Mouse (Mus musculus): ENCODE data around the gene Ifi203. TPM values are rescaled to one million over a fixed set of nuclear protein-coding genes. Genes with fewer than 3 reads are reported as not detected.
"Not testable (repeated sequence)": the region's sequence is repeated elsewhere in the genome, so short reads cannot be mapped to it uniquely, and the experiment has no call there.

Ifi203 gene
- total RNA-seq, 2 experiments from 2014 or later, result 2.7 to 4.8 TPM

DNA sequence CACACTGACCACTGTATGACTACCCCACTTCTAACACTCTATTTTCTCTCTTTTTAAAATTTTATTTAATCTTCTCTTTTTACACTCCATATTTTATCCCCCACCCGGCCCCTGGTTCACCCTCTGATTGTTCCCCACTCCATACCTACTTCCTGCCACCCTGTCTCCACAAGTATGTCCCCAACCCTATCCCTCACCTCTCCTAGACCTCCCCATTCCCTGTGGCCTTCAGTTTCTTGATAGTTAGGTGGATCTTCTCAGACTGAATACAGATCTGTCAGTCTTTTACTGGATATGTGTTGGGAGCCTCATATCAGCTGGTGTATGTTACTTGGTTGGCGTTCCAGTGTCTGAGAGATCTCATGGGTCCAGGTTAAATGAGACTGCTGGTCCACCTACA lies 27.9 kb downstream of the Ifi203 start:
- no peak for TF ChIP-seq CTCF (IDR thresholded peaks at IDR 0.05)
- intact Hi-C loops (cut with DNase I), result no loop called here
- Histone ChIP-seq H3K27ac (no peak overlapping the region), H3K4me3 (no peak overlapping the region)
- no peak for DNase-seq

DNA sequence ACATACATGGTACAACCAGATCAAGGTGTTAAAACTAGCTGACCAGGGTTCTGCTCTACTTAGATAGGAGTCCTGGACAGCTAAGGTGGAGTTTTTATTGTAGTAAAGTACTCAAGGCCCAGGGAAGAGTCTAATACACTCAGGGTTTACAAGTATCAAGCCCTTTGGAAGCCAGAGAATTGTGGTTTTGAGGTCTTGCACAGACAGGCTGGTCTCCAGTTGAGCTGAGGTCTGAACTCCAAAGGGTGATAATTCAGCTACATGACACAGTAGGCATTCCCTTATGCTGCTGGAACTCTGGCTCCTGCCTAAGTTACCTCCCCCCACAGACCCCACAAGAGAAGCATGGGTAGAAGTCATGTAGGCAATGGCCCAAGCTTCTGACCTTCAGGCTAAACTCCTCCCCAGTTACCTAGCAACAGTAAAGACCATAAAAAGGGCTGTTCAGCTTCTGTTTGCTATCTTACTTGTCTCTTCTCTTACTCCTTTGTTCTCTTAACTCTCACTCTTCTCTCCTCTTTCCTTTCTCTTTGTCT lies 29.1 kb downstream of the Ifi203 start:
- H3K4me3 ChIP-seq; DNase-seq; intact Hi-C loops (cut with DNase I): not testable (repeated sequence)
- peak overlapping the region; percentile 80 for H3K27ac ChIP-seq

DNA sequence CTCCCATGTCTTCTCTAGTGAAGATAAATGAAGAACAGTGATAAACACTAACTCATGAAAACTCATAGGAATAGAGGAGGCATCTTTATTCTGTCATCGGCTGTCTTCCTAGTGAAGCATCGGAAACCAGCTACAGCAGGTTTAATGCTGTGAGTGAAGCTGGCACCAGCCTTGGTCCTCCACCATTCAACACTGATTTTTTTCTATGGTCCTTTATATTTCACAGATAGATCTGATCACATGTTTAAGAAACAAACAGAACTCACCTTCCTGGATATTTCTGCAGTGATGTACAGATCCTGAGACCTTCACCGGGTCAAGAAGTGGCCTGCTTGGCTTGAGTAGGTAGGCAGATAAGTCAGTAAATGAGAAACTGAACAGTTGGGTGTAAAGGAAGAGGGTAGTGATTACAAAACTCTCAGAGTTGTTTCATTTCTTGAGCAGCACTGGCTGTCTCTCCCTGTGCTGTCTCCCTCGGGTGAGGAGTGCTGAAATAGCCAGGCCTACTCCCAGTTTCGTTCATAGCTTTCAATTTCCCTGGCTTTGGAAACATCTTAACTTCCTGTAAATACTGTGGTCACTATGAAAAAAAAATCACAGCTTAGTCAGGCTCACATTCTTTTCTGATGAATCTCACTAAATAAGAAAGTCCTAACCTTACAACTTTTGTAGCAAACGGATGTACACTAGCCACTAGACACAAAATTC lies 29.8 kb downstream of the Ifi203 start, which contains the start of gene Ifi211:
Ifi211 (minus strand) TSS at position 499 of the 708 bp plus-strand sequence.
- DNase-seq, result peak; percentile 51
- Histone ChIP-seq H3K4me3 (peak within 1 kb of the TSS; percentile 61), H3K27ac (peak within 1 kb of the TSS; percentile 80)
- intact Hi-C loops (cut with DNase I), result not testable (repeated sequence)

DNA sequence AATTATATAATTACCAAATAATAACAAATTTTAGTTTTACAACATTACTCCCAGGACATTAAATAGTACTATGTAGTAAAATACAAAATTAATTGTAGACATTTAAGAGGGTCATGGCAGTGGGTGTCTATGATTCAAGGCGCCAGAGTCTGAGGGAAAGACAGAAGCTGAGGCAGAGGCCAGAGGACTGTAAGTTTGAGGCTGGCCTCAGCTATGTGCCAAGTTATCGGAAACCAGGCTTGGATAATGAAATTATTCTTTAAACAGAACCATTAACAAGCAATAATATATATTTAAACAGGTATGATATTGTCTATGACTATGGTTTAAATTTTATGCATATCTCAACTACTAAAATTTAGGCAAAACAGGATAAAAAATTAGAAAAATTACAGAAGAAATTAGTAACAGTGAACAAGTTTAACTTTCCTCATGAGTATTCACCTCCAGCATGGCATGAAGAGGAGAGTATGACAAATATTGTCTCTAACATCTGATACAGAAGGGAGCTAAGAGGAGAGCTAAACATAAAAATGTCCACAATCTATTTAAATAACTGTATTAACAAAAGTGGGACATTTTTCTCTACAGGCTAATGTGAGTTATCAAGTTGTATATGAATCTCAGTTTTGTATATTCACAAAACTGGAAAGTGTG lies 30.5 kb downstream of the Ifi203 start:
- TF ChIP-seq CTCF (IDR thresholded peaks at IDR 0.05), result no peak
- H3K27ac ChIP-seq, result peak overlapping the region; percentile 80
- peak overlapping the region; percentile 61 for H3K4me3 ChIP-seq
- DNase-seq, result no peak
- intact Hi-C loops (cut with DNase I), result no loop called here

DNA sequence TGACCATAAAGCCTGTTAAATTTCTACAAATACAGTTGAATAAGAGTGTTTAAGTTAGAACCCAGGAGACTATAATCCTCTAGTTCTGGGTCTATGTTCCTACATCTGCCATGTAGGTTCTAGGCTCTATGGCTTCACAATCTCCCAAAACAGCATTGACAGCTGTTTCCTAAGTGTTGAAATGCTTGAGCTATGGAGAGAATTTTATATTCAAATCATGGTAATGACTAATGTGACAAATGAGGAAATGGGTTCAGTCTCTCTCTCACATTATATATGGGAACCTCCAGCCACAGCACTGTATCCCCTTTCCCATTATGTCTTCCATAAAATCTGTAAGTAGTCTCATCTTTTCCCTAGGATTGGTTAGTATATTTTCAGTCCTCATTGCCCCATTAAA lies 34.1 kb downstream of the Ifi203 start:
- intact Hi-C loops (cut with DNase I); DNase-seq; H3K4me3 ChIP-seq; H3K27ac ChIP-seq: not testable (repeated sequence)

DNA sequence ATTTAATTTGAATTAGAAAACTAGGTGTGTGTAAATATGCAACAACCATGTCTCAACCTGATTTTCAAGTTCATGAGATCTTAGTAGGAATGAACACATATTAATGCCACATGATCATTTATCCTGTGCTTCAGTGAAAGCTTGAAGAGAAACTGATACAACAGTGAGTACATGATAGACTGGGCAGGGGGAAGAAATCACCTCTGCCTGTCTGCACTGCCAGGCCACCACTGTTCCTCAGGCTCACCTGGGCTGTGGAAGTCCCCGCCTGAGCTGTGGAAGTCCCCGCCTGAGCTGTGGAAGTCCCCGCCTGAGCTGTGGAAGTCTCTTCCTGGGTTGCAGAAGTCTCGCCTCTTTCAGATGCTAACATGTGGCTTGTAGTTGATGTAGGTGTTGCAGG lies 36.6 kb downstream of the Ifi203 start:
- DNase-seq; H3K4me3 ChIP-seq; intact Hi-C loops (cut with DNase I); H3K27ac ChIP-seq: not testable (repeated sequence)

DNA sequence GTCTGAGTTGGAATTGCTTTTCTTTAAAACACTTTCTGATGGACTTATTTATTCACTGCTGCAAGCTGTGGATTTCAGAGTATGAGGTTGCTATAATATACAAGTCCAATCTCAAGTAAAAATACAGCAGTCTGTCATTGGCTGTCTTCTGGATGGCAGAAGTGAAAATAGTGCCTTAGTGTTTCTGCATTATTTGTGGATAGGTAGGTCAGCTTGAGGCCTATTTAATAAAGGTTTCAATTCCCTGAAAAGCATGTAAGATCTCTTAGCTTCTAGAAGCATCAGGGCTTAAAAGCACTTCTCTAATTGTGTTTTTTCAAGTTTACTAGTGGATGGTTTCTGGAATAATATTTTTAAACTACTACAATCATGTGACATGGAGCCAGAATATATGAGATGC lies 52.7 kb downstream of the Ifi203 start:
- H3K4me3 ChIP-seq; DNase-seq; intact Hi-C loops (cut with DNase I); H3K27ac ChIP-seq: not testable (repeated sequence)

DNA sequence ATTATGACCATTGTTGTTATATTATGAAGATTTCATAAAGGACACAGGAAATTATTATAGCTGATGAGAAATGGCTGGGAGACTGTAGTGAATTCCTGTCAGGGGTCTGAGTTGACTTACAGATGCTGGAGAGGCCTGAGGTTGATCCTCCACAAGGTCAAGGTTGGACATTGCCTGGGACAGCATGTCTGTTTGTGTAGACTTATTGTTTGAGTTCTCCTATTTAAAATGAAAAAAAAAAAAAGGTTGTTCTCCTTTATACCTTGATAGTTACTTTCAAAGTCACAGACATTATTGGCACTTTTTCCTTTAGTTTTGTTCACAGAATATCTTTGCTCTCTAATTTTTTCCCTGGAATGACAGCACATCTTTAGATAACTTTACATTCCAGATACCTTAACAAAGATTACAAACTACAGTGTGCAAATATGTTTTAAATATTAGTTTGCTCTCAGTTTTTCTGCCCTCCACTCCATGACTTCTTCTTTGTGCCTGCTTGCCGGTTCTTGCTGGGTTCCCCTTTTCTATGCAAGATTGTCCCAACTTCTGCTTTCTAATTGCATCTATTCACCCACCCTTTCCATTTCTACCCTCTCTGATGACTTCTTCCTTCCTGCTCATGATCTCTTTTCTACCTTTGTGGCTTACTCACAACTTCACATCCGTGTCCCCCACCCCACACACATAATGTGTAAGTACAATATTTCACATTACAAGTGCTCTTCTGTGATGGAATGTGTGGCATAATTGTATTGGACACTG lies 55.3 kb downstream of the Ifi203 start:
- DNase-seq; intact Hi-C loops (cut with DNase I); H3K27ac ChIP-seq; H3K4me3 ChIP-seq: not testable (repeated sequence)

DNA sequence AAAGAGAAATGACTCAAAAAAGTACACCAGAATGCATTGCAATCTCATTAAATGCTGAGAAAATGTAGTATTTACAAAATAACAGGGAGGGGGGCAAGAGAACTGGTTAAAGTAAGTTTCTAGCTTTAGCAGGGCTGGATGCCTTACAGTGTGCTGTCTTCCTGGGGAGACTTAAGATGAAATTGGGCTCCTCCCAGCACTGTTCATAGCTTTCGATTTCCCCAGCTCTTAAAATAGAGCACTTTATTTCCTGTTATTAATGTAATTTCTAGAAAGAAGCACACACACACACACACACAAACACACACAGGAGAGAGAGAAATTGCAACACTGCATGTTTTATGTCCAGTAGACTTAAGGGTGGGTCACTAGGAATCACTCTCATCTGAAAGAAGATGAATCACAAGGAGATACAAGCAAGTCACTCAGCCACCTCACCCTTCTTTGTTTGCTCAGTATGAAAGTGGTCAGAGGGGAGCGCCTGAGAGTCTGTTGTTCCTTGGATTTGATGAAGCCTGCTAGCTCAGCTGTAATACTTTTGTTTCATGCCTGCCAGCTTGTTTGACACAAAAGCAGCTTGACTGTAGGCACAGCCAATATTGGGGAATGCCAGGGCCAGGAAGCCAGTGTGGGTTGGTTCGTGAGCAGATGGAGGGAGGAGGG lies 62.3 kb downstream of the Ifi203 start:
- intact Hi-C loops (cut with DNase I), result not testable (repeated sequence)
- H3K27ac ChIP-seq, result peak overlapping the region; percentile 69
- DNase-seq, result peak; percentile 21
- peak overlapping the region; percentile 70 for H3K4me3 ChIP-seq

DNA sequence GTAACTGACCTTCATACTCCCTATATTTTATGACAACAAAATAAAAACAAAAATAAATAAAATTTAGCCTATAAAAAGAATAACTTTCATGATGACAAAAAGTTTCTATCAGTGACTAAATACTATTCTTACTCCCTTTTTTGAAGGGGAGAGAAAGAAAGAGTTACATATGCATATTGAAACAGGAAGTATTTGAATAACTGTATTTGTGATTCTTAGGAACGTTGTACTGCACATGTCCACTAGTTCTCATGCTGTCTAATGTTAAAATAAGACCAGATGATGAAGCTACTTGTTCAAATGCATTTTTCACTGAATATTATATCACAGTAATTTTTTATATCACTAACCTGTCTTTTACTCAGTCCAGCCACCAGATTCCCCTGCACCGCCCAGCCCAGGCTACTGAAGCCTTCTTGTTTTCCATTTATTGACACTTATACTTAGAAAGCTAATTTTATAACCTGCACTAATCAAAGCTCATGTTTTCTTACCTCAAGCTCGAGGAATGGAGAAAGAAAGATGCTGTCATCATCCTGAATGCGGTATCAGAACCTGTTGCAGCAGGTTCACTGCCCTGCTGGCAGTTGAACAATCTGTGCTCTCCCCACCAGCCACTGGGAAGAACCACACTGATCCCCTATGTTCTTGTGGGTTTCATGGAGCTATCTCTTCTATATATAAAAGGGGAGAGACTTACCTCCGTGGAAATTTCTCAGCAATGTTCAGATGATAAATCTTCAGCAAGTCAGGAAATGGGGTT lies 63.1 kb downstream of the Ifi203 start:
- intact Hi-C loops (cut with DNase I); DNase-seq: not testable (repeated sequence)

DNA sequence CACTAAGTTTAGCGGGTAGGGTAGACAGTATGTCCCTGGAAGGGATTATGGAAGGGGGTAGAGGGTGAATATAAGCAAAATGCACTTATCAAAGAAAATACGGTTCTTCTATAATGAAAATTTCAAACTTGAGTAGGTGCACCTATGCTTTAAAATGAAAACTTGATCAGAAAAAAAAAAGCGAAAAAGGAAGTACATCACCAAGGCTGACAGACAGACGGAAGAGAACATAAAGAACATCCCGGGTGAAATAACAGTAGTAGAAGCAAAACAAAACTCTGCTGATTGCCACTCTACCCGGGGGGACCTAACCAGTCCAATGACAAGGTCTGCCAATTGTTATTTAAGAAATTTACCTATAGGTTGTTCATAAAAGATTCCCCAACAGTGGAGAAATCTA lies 64.2 kb downstream of the Ifi203 start:
- intact Hi-C loops (cut with DNase I); DNase-seq: not testable (repeated sequence)
- Histone ChIP-seq H3K27ac (peak overlapping the region; percentile 53), H3K4me3 (peak overlapping the region; percentile 70)

More for the DNA sequence above, 63.1 kb downstream of the Ifi203 start:
- Histone ChIP-seq H3K4me3 (peak overlapping the region; percentile 70), H3K27ac (peak overlapping the region; percentile 69)

DNA sequence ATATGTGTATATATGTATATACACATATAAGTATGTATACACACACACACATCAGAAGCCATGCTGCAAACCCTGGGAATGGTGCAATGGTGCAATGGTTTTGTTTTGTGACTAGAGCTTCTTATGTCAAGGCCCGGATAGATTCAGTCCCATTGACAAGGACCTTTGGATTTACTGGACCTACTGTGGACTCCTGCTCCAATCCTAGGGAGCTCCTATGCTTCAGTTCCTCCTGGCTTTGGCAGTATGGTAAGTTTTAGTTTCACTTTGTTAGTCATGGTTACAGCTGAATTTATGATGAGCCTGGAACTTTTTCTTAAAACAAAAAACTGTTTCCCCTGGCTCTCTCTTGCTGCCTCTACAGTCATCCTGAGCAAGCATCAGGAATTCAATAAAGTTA lies 65.3 kb downstream of the Ifi203 start:
- DNase-seq; intact Hi-C loops (cut with DNase I): not testable (repeated sequence)
- peak overlapping the region; percentile 37 for H3K4me3 ChIP-seq
- peak overlapping the region; percentile 28; the same call in 1 of the 2 replicates for H3K27ac ChIP-seq

Other genes with a start within 250 kb of the Ifi203 start
- gene Ifi207, start 200.9 kb downstream of the Ifi203 start, total RNA-seq (2021), result 1 to 10 TPM; 3.2 to 6.6 TPM
- gene Ifi204, start 175.7 kb downstream of the Ifi203 start, total RNA-seq (2021), result 1 to 10 TPM; 2.6 to 4.4 TPM
- 1 to 10 TPM; 1.1 to 3.3 TPM for gene Ifi211, start 29.6 kb downstream of the Ifi203 start, total RNA-seq (2021)
- gene Mndal, start 181 bp downstream of the Ifi203 start, total RNA-seq (2021), result 1 to 10 TPM; 3.1 to 6.1 TPM
- not detected for gene Ifi202b, start 40.1 kb upstream of the Ifi203 start, total RNA-seq (2021)
- gene Ifi205, start 89.1 kb upstream of the Ifi203 start, total RNA-seq (2021), result 10 to 100 TPM in 1 of 2 experiments, 1 to 10 TPM in 1; 8.0 to 11.2 TPM
- gene Olfr433, start 98.0 kb upstream of the Ifi203 start, total RNA-seq (2021), result not detected
- gene Olfr432, start 106.5 kb upstream of the Ifi203 start, total RNA-seq (2021), result not detected
- gene Olfr430, start 123.9 kb upstream of the Ifi203 start, total RNA-seq (2021), result not detected
- not detected for gene Olfr429, start 141.7 kb upstream of the Ifi203 start, total RNA-seq (2021)
- not detected for gene Olfr427, start 154.2 kb upstream of the Ifi203 start, total RNA-seq (2021)
- gene Olfr231, start 178.5 kb upstream of the Ifi203 start, total RNA-seq (2021), result not detected
- not detected for gene Olfr424, start 188.8 kb upstream of the Ifi203 start, total RNA-seq (2021)
- gene Olfr420, start 213.0 kb upstream of the Ifi203 start, total RNA-seq (2021), result not detected
- under 1 TPM; 0.03 to 0.06 TPM for gene Spta1, start 230.1 kb upstream of the Ifi203 start, total RNA-seq (2021)